Mouse (Mus musculus): ENCODE measurements at regions not wholly inside any gene's neighbourhood (a gene's known extent, or its start where the extent isn't known, plus 50 kb on each side); places are given as distances from the start of the nearest gene placed in this dataset.
A peak's percentile ranks its signal among the peaks of the same experiment; 100 is the strongest.

- Histone ChIP-seq H3K4me3 (ENCODE audit: low read depth, low read length) (no peak overlapping the region), H3K9me3 (ENCODE audit: low read depth, low read length) (no peaks in the 10 kb centered on the region), H3K9ac (no peak overlapping the region), H3K4me1 (ENCODE audit: insufficient read depth) (no peaks in the 10 kb centered on the region), H3K27ac (ENCODE audit: low read depth) (no peak overlapping the region), H3K36me3 (ENCODE audit: insufficient read depth) (no peaks in the 10 kb centered on the region), H3K27me3 (ENCODE audit: insufficient read depth, low read length) (no peaks in the 10 kb centered on the region), H3K4me2 (no peak overlapping the region)
- DNase-seq (no peak), ATAC-seq (ENCODE audit: insufficient read depth) (no peak)
- 75% methylated on average over 5 of the region's 5 CpGs for WGBS
- no peak for TF ChIP-seq CTCF (IDR thresholded peaks at IDR 0.05; ENCODE audit: low read depth)
These were observed 55.3 kb downstream of the Crygf start for GRCm38 (mm10) chr1:65981665-65982064.

- no peak overlapping the region for H3K4me2 ChIP-seq
- H3K36me3 ChIP-seq (ENCODE audit: insufficient read depth), result no peaks in the 10 kb centered on the region
- ATAC-seq (ENCODE audit: insufficient read depth) (no peak), DNase-seq (no peak)
- no peaks in the 10 kb centered on the region for H3K27me3 ChIP-seq (ENCODE audit: insufficient read depth, low read length)
- TF ChIP-seq CTCF (IDR thresholded peaks at IDR 0.05; ENCODE audit: low read depth), result no peak
- H3K9ac ChIP-seq, result no peak overlapping the region
- no peaks in the 10 kb centered on the region for H3K4me1 ChIP-seq (ENCODE audit: insufficient read depth)
- no peak overlapping the region for H3K4me3 ChIP-seq (ENCODE audit: low read depth, low read length)
- H3K9me3 ChIP-seq (ENCODE audit: low read depth, low read length), result no peaks in the 10 kb centered on the region
- WGBS, result 40% methylated on average over 3 of the region's 3 CpGs
- no peak overlapping the region for H3K27ac ChIP-seq (ENCODE audit: low read depth)
These were observed 74.1 kb downstream of the Crygf start for GRCm38 (mm10) chr1:66000398-66000797.

- Histone ChIP-seq H3K36me3 (ENCODE audit: insufficient read depth) (no peaks in the 10 kb centered on the region), H3K4me1 (ENCODE audit: insufficient read depth) (no peaks in the 10 kb centered on the region), H3K27me3 (ENCODE audit: insufficient read depth, low read length) (no peaks in the 10 kb centered on the region), H3K9ac (no peak overlapping the region), H3K9me3 (ENCODE audit: low read depth, low read length) (no peaks in the 10 kb centered on the region), H3K4me2 (peak overlapping the region; percentile 10; the same call in 1 of the 2 replicates), H3K27ac (ENCODE audit: low read depth) (no peak overlapping the region), H3K4me3 (ENCODE audit: low read depth, low read length) (no peak overlapping the region)
- ATAC-seq (ENCODE audit: insufficient read depth) (no peak), DNase-seq (no peak)
- WGBS, result 32% methylated on average over 17 of the region's 17 CpGs
- no peak for TF ChIP-seq CTCF (IDR thresholded peaks at IDR 0.05; ENCODE audit: low read depth)
These were observed 77.8 kb downstream of the Crygf start for GRCm38 (mm10) chr1:66003897-66004660.

Data from lung, embryonic 14.5 days (tissue).